Mouse (Mus musculus) gastrocnemius, postnatal 14 days (tissue): ENCODE measurements at regions not wholly inside any gene's neighbourhood (a gene's known extent, or its start where the extent isn't known, plus 50 kb on each side); places are given as distances from the start of the nearest gene placed in this dataset.

ENCODE experiments used
- DNase-seq: peaks from one replicate; pipeline ENCODE4 v3.0.0; 2021; ENCODE audit warnings: mixed read lengths
- intact Hi-C: fragments of 180-260 bp; cut with DNase I; formaldehyde crosslinking; loops from one replicate; pipeline ENCODE4 v1.15.1; 2025; ENCODE audit warnings: low total_unique reads

DNA sequence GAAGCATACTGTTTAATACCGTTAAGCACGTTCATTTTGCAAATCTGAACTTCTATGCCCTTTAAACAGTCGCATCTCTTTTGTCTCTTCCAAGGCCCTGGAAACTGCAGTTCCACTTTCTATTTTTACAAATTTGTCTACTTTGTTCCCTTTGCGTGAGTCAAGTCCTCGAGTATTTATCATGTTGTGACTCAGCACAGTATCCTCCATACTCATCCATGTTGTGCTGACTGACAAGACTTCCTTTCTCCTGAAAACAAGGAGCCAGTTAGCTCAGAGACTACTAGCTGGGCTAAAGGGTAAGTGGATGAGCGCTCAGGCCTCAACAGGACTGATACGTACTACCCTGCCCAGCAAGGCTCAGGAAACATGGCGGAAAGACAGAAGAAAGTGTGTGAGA lies 131.9 kb upstream of the Gdnf start:
- no peak for DNase-seq
- intact Hi-C loops: no loop called here

DNA sequence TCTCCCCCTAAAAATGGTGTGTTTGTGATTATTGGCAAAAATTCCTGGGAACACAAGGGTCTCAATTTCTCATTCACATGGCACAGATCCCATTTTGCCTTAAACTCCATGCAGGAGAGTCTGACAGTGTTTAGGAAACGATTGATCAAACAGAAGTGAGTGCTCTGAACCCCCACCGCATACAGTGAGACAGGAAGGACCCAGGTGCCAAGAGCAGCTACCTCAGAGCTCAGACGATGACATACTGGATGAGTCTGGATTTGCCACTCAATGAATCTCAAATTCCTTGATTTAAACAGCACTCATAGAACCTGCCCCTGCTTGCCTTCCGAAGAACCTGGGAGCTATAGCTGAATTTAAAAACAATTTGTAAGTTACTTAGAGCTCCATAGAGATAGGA lies 129.6 kb upstream of the Gdnf start:
- no peak for DNase-seq
- intact Hi-C loops: no loop called here

DNA sequence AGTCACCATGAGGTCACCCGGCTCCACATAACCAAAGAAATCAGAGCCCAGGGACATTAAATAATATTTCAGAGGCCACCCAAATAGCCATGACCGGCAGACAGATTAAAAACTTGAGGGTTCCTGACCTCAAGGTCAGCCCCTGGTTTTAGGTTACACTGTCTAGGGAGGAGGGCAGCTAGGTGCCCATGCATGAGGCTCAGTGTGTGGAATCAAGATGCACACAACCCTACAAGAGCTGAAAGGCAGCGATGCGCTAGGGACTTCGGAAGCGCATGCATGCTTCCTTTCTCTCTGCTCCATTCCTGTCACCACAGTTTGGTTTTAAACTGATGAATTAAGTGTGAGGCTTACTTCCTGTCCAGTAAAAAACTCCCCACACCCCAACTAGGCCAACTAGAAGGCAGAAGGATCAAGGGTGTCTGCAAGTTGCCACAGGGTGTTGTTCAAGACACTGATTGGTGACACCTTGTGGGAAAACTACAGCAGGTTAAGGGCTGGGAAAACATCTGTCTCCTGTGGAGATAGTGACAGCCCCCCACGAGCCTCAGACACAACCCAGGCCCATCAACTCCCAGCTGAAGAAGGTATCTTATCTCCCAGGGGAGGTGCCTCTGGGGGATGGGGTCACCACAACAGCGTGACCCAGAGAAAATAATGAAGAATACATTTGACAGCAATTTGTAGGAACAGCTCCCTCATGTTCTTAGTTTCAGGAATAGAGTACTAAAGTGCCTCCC lies 127.2 kb upstream of the Gdnf start:
- intact Hi-C loops: no loop called here
- no peak for DNase-seq

DNA sequence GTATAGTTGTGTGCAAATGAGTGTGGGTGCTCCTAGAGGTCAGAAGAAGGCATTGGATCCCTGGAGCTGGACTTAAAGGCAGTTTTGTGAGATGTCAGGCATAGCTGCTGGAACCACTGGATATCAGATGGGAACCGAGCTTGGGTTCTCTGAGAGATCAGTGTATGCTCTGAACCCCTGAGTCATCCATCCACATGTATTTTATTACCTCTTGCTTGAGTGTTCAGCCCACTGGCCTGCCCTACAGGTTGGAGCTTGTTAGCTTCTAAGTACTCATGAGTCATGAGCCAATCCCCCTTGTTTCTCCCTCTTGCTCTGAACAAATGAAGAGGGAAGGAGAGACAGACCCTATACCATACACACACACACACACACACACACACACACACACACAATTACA lies 119.4 kb upstream of the Gdnf start:
- no peak for DNase-seq
- intact Hi-C loops: no loop called here

DNA sequence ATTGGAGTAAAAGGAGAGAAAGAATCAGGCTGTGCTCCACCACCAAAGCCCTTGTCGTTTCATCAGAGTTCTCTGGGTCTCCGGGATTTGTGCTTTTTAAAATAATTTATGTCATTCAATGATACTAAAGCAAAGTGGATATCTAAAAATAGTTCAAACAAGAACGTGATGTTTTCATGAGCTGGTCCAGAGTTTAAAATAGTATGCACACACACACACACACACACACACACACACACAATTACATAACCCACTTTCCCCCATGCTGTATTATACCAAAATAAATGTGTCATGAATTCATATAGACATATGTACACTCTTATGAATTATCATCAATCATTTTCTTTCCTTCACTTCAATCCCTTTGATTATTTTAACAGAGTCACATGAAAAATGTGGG lies 118.5 kb upstream of the Gdnf start:
- DNase-seq: no peak
- intact Hi-C loops: no loop called here

DNA sequence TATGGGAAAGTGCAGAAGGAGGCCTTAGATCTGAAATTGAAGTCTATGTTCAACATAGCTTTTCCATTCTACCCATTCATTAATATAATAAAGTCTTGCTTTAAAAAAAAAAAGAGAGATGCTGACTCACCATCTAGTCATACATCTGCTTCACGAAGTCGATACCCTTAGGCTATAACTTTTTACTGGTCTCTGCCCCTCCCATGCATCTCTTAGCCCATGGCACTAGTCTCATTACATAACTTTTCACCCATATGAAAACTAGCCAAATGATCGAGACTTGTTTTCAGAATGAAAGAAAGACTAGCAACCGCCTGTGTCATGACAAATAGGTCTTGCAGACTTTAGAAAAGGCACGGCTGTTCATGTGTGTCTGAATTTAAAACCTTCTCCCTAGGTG lies 116.6 kb upstream of the Gdnf start:
- DNase-seq: no peak
- intact Hi-C loops: no loop called here

DNA sequence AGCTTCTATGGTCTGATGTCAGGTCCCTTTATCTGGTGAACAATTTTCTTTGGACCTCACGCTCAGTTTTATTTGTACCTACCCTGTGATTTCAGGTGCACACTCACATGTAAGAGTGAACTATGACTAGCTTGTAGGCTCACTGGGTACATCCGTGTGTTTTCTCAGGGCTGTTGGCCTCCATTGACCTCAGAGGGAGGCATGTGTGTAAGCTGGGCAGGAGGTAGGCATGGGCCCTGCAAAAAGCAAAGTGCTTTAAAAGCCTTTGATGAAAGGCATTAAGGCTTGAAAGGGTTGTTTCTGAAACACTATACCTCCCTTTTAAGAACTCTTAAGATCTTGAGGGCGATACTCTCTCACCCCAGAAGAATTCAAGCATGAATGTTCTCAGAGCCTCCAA lies 112.9 kb upstream of the Gdnf start:
- DNase-seq: no peak
- intact Hi-C loops: no loop called here

DNA sequence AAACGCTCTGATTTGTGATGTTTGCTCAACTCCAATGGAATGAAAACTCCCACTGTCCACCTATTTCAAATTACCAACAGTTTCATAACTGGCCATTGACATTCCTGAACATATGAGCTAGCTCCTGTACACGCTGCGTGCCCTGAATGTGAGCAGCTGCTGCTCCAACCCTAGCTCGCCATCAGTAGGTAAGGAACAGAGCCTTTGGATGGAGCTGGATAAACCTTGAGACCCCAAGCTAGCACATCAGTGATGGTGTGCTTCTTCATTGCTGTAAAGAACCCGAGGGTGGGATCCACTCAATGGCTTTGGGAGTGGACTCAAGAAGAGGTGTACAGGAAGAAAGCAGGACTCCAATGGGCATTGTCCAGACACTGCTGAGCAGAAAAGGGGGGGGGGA lies 101.8 kb upstream of the Gdnf start:
- no peak for DNase-seq
- intact Hi-C loops: no loop called here

DNA sequence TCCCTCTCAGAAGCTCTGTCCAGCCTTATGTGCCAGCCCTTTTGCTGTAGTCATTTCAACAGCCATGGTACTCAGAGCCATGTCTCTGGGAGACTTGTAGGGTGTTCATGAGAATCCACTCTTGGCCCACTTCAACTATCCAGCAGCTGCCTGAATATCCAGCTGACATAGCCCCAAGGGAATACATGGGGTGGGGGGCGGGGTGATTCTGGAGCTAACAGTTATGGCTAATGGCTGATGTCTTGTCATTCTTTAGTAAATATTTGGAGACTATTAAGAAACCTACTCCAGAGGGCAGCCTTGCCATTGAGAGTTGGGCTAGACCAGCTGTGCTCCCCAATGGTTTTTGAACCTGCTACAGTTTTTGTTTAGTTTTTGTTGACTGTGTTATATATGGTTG lies 96.0 kb upstream of the Gdnf start:
- intact Hi-C loops: no loop called here
- DNase-seq: no peak

DNA sequence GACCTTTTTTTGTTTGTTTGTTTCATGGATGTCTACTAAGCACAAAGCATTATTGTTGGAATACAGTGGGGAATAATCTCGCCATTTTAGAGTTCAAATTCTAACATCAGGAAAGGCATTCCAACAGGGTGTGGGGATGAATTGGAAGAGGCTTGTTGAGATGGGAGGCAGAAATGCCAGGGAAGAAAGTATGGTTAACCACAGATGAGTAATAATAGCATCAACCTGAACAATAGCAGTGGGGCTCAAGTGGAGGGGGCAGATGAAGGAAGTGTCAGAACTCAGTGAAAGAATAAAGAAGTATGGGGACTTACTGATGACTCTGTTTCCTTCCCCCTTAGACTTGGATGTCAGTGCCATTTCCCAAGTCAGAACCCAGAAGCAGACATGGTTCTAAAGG lies 94.5 kb upstream of the Gdnf start:
- intact Hi-C loops: no loop called here
- no peak for DNase-seq

DNA sequence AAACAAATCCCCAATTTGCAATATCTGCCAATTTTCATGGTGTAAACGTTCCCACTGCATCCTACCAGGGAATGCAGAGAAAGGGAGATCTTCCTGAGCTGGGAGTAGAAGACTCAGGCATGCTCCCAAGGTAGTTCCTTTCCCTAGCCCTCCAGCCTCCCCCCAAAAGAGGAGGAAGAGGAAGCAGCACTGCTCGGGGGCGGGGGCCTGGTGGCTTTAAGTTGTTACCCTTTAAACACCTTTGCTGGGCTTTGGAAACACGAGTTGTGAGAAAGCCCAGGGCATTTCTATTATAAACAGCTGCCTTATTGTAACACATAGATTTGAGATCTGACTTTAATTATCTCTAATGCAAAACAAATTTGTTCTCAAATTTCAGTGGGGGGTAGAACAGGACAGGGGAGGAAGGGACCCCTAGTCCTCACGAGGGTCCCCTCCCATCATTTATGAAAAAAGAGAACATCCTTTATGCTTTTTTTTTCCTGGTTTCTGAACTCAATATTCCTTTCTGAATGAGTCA lies 87.4 kb upstream of the Gdnf start:
- intact Hi-C loops: no loop called here
- no peak for DNase-seq

DNA sequence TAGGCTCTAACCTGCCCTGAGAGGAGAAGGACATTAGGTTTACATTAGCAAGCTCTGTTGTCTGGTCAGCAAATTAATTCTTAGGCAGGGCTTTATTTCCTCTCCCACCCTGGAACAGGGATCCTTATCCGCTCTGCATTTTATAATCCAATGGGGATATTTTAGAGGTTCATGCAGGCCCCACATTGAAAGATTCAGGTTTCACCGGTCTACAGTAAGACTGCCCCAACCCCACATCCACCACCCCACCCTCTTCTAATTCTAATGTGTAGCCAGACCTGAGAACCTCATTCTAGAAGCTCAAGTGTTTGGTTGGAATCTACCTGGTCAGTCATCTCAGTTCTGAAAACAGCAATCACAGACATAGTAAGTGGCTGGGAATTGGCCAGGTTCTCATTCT lies 86.9 kb upstream of the Gdnf start:
- no peak for DNase-seq
- intact Hi-C loops: no loop called here

DNA sequence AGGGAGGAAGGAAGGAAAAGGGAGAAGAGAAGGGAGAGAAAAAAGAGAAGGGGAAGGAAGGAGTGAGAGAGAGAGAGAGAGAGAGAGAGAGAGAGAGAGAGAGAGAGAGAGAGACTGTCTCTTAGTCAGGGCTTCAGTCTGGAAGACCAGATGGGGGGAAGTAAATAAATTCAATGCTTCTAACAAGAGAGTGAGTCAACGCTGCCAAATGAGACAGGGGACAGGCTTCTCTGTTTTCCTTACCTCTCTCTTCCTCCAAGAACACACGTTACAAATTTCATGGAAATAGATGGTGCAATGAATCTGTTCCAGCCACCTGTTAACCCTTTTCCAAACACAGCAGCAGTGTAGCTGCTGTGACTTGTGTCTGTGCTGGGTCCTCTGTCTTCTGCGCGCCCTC lies 85.1 kb upstream of the Gdnf start:
- no peak for DNase-seq
- intact Hi-C loops: no loop called here

DNA sequence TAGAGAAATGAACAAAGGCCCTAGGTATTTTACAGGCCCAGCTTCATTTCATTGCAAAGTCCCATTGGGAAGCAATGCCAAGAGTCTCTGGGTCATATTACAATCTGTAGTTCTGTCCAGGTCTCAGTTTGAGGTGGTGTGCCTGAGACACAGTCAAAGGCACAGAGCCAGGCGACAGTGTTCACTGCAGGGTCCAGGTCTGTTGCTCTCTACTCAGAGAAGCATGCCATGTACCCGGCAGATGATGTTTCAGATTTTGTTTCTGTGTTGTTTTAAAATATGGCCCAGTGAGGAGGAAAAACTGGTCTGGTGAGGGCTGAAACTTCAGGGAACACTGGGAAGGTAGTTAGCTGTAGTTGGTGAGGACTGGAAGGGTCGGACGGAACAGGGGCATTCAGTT lies 63.1 kb upstream of the Gdnf start:
- intact Hi-C loops: no loop called here

DNA sequence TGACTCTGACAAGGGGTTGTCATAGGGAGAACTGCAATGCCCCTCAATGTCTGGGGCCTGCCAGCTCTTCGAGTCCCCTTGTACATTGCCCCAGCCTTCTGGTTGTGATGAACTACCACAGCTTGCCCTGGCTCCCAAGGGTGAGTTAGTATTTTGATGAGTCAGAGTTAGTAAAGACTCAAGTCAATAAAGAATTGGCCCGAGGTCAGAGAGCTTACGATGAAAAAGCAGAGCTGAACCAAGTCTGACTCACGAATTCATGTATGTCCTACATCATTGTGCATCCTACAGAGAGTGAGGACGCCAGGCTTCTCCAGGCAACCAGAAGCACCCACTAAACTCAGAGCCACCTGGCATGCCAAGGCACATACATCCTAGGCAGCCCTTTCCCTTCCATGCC lies 60.2 kb upstream of the Gdnf start:
- DNase-seq: no peak
- intact Hi-C loops: no loop called here

More for the DNA sequence above, 63.1 kb upstream of the Gdnf start:
- DNase-seq: no peak
